Mouse (Mus musculus) stomach, embryonic 14.5 days (tissue): ENCODE measurements around the gene Rpusd1. TPM values are rescaled to one million over a fixed set of nuclear protein-coding genes. Genes with fewer than 3 reads are reported as not detected.
A peak's percentile ranks its signal among the peaks of the same experiment; 100 is the strongest.
"Not testable (repeated sequence)": the region's sequence is repeated elsewhere in the genome, so short reads cannot be mapped to it uniquely, and the experiment has no call there.

ENCODE experiments used
- ATAC-seq: fragments of 200-750 bp; cut with Nextera tagmentation; 2 replicates; pipeline ENCODE4 v1.8.0; 2017; ENCODE audit warnings: low read depth, moderate TSS enrichment; ENCODE audit not compliant: insufficient number of reproducible peaks, insufficient read depth, low FRiP score
- H3K27ac ChIP-seq: fragments of 300-500 bp; sonication (generic); 2 replicates; pipeline ENCODE4 v1.5.1; 2014; ENCODE audit warnings: mild to moderate bottlenecking, low read length, moderate library complexity, mixed read lengths
- H3K27me3 ChIP-seq: fragments of 300-500 bp; sonication (generic); 2 replicates; pipeline ENCODE4 v1.6.1; 2014; ENCODE audit warnings: low read length, control low read depth, mixed read lengths; ENCODE audit not compliant: control insufficient read depth, insufficient read depth
- H3K36me3 ChIP-seq: fragments of 300-500 bp; sonication (generic); 2 replicates; pipeline ENCODE4 v1.6.1; 2014; ENCODE audit warnings: mild to moderate bottlenecking, control low read depth, low read length, moderate library complexity, mixed read lengths; ENCODE audit not compliant: control insufficient read depth, insufficient read depth
- H3K4me1 ChIP-seq: fragments of 300-500 bp; sonication (generic); 2 replicates; pipeline ENCODE4 v1.6.1; 2014; ENCODE audit warnings: low read length, control low read depth, mixed read lengths; ENCODE audit not compliant: control insufficient read depth, insufficient read depth
- H3K4me2 ChIP-seq: fragments of 300-500 bp; sonication (generic); replicated peaks from 2 replicates; pipeline ENCODE4 v1.6.1; 2014; ENCODE audit warnings: low read depth, low read length, control low read depth
- H3K4me3 ChIP-seq: fragments of 300-500 bp; sonication (generic); 2 replicates; pipeline ENCODE4 v1.5.1; 2014; ENCODE audit warnings: low read depth, low read length, control low read depth
- H3K9ac ChIP-seq: fragments of 300-500 bp; sonication (generic); replicated peaks from 2 replicates; pipeline ENCODE4 v1.6.1; 2014; ENCODE audit warnings: low read depth, mild to moderate bottlenecking, control low read depth, low read length, moderate library complexity, mixed read lengths
- H3K9me3 ChIP-seq: fragments of 300-500 bp; sonication (generic); 2 replicates; pipeline ENCODE4 v1.6.1; 2016; ENCODE audit warnings: low read depth, low read length, control low read depth; ENCODE audit not compliant: control insufficient read depth
- WGBS: fragments of 180-500 bp; shearing (Covaris S2); extraction: QIAGEN DNeasy Blood & Tissue Kit; methylation state at CpG from one replicate; pipeline ENCODE4 v1.1.7; 2014; 5-methylcytosine and 5-hydroxymethylcytosine counted together
- polyA plus RNA-seq: library from polyadenylated mRNA; unstranded; fragments of >200 nt; fragmentation: Nextera tagmentation; extraction: Ambion mirVana; gene quantifications from 2 replicates; pipeline ENCODE4 v1.2.1, GENCODE M21; 2014

The Rpusd1 gene
- polyA plus RNA-seq, 1 experiment from 2014 or later = 22.1 TPM

- H3K4me2 ChIP-seq = no peak overlapping the region
- H3K4me1 ChIP-seq = peaks cover 9% of the 10 kb centered on the region
- 92% methylated on average over 19 of the region's 19 CpGs for WGBS
- no peaks in the 10 kb centered on the region for H3K27me3 ChIP-seq
- H3K9ac ChIP-seq = no peak overlapping the region
- ATAC-seq = no peak
- peaks cover 16% of the 10 kb centered on the region for H3K36me3 ChIP-seq
- H3K27ac ChIP-seq = no peak overlapping the region
- H3K4me3 ChIP-seq = no peak overlapping the region
- no peaks in the 10 kb centered on the region for H3K9me3 ChIP-seq
Observed at GRCm38 (mm10) chr17:25723470-25723869, 4.0 kb upstream of the Rpusd1 start.

DNA sequence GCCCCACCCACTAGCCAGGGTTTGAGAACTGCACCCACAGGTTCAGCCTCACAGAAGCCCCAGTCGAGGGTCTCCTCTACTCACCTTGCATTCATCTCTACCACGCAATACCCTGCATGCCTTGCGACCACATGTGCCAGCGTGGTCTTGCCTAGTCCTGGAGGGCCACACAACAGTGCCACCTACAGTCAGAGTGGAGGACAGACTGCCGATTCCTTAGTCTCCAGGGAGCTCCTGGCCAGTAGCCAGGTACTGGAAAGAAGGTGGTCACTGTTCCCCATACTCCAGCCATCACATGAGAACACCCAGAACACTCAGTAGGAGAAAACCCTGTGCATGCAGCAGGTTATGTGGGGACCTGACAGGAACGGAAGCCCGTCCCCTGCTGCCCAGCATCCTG lies 3.6 kb upstream of the Rpusd1 start:
- Histone ChIP-seq H3K9ac (no peak overlapping the region), H3K9me3 (no peaks in the 10 kb centered on the region), H3K4me1 (peaks cover 11% of the 10 kb centered on the region), H3K27ac (no peak overlapping the region), H3K4me3 (no peak overlapping the region), H3K36me3 (peaks cover 14% of the 10 kb centered on the region), H3K27me3 (no peaks in the 10 kb centered on the region), H3K4me2 (no peak overlapping the region)
- WGBS = 79% methylated on average over 7 of the region's 7 CpGs
- ATAC-seq = no peak

DNA sequence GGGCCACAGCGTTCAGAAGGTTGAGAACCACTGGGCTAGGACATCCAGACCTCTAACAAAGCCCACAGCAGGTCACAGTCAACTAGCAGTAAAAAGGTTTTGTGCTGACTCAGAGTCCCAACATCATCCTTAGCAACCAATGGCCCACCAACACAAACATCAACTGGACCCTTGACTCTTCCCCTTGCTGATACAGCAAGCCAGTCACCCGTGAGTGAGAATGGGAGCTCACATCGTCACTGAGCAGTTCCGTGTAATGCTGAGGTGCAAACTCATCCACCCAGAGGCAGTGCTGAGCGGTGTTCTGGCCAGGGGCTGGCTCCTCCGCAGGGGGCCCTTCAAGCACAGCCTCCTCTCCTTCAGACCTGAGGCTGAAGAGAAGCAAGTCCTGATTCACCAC lies 2.2 kb upstream of the Rpusd1 start:
- WGBS = 87% methylated on average over 6 of the region's 6 CpGs
- Histone ChIP-seq H3K27me3 (no peaks in the 10 kb centered on the region), H3K27ac (no peak overlapping the region), H3K9ac (no peak overlapping the region), H3K4me3 (no peak overlapping the region), H3K9me3 (no peaks in the 10 kb centered on the region), H3K36me3 (peaks cover 9% of the 10 kb centered on the region), H3K4me1 (peaks cover 11% of the 10 kb centered on the region), H3K4me2 (no peak overlapping the region)
- ATAC-seq = no peak

- ATAC-seq = no peak
- peak overlapping the region; percentile 58 for H3K4me3 ChIP-seq
- peak overlapping the region; percentile 82 for H3K4me2 ChIP-seq
- 30% methylated on average over 4 of the region's 4 CpGs for WGBS
- no peaks in the 10 kb centered on the region; the same call in 1 of the 2 replicates for H3K36me3 ChIP-seq
- no peaks in the 10 kb centered on the region for H3K9me3 ChIP-seq
- peaks cover 11% of the 10 kb centered on the region for H3K4me1 ChIP-seq
- H3K9ac ChIP-seq = peak overlapping the region; percentile 77
- H3K27ac ChIP-seq = no peak overlapping the region
- no peaks in the 10 kb centered on the region for H3K27me3 ChIP-seq
Observed at GRCm38 (mm10) chr17:25728009-25728270, 470 bp downstream of the Rpusd1 start.

DNA sequence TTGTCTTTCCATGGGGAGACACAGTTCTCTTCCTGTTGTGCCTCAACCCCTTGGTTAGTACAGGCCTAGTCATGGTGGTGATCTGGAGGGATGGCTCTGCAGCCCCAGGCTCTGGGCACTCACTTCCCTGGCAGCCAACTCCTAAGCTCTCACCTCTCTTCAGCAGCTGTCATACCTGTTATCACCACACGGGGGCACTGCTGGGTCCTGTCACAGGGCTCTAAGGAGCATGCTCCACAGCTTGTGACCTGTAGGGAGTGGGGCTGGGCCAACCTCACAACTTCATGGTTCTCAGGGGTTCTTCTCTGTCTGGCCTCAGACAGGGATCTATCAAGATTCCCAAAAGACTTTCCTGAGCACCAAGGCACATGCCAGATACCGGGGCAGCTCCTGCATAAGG lies 4.6 kb downstream of the Rpusd1 start:
- Histone ChIP-seq H3K4me1 (peaks cover 6% of the 10 kb centered on the region), H3K36me3 (no peaks in the 10 kb centered on the region; the same call in 1 of the 2 replicates), H3K9ac (no peak overlapping the region), H3K4me2 (no peak overlapping the region), H3K27ac (no peak overlapping the region), H3K9me3 (no peaks in the 10 kb centered on the region), H3K27me3 (no peaks in the 10 kb centered on the region), H3K4me3 (no peak overlapping the region)
- 11% methylated on average over 2 of the region's 2 CpGs for WGBS
- no peak for ATAC-seq

DNA sequence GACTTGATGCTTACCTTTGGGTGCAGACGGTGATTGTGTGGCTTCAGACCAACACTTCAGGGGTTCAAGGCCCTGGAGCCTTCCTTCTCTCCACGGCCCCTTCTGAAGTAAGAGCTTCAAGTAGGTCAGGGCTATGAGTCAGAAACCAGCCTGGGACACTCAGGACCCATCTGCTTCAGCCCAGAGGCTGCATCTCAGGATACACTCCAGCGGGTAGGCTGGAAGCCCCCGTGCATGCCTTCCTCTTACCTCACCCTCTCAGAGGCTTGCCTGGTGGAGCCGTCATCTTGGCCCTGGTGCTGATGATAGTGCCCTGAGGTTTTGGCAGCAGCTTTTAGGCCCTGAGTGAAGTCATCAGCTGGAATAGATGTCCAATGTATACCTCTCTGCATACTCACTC lies 7.8 kb downstream of the Rpusd1 start:
- H3K4me1 ChIP-seq = no peaks in the 10 kb centered on the region
- H3K4me2 ChIP-seq = no peak overlapping the region
- no peak overlapping the region for H3K27ac ChIP-seq
- ATAC-seq = no peak
- WGBS = 84% methylated on average over 5 of the region's 5 CpGs
- no peak overlapping the region for H3K9ac ChIP-seq
- H3K4me3 ChIP-seq = no peak overlapping the region
- H3K9me3 ChIP-seq = no peaks in the 10 kb centered on the region
- no peaks in the 10 kb centered on the region for H3K27me3 ChIP-seq
- no peaks in the 10 kb centered on the region for H3K36me3 ChIP-seq

- WGBS = 89% methylated on average over 3 of the region's 3 CpGs
- no peak within 1 kb of the TSS for H3K27ac ChIP-seq
- H3K27me3 ChIP-seq = no peaks in the 10 kb centered on the region
- no peak within 1 kb of the TSS for H3K4me3 ChIP-seq
- no peak within 1 kb of the TSS for H3K9ac ChIP-seq
- no peaks in the 10 kb centered on the region for H3K4me1 ChIP-seq
- H3K4me2 ChIP-seq = no peak within 1 kb of the TSS
- no peaks in the 10 kb centered on the region for H3K36me3 ChIP-seq
- ATAC-seq = no peak
- H3K9me3 ChIP-seq = no peaks in the 10 kb centered on the region
Observed at GRCm38 (mm10) chr17:25735745-25736144, 8.3 kb downstream of the Rpusd1 start, which contains the start of gene Mslnl. TSS of gene Mslnl (plus strand) at chr17:25736042.

GRCm38 (mm10) chr17:25738861-25739260 lies 11.4 kb downstream of the Rpusd1 start:
- Histone ChIP-seq H3K4me2 (no peak overlapping the region), H3K4me1 (no peaks in the 10 kb centered on the region), H3K4me3 (no peak overlapping the region), H3K36me3 (no peaks in the 10 kb centered on the region), H3K9ac (no peak overlapping the region), H3K9me3 (no peaks in the 10 kb centered on the region), H3K27me3 (no peaks in the 10 kb centered on the region), H3K27ac (no peak overlapping the region)
- ATAC-seq = no peak
- 72% methylated on average over 7 of the region's 7 CpGs for WGBS

DNA sequence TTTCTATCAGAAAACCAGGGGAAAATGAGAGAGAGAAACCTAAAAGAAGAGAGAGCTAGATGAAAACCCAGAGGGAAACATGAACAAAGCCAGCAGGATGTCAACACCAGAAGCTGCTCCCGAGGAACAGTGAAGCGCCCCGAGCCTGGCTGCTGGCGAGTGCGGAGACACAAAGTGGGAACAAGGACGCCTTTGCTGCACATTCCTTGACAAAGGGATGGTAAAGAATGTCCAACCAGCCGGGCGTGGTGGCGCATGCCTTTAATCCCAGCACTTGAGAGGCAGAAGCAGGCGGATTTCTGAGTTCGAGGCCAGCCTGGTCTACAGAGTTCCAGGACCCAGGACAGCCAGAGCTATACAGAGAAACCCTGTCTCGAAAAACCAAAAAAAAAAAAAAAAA lies 14.0 kb downstream of the Rpusd1 start:
- H3K36me3 ChIP-seq, H3K27me3 ChIP-seq, ATAC-seq, H3K9ac ChIP-seq, H3K4me3 ChIP-seq, H3K4me1 ChIP-seq, H3K4me2 ChIP-seq, H3K27ac ChIP-seq, H3K9me3 ChIP-seq: not testable (repeated sequence)
- 70% methylated on average over 12 of the region's 12 CpGs for WGBS
